Mouse (Mus musculus) cerebellum, postnatal 14 days (tissue): Measurements from ENCODE around the gene 4933415A04Rik.

Experiments
- DNase-seq, 2 experiments: peaks; one replicate each; pipeline ENCODE4 v3.0.0; 2021; ENCODE audit warnings: mixed read lengths in 2 of 2

The 4933415A04Rik gene

GRCm38 (mm10) chr11:43586324-43587090, at the start of gene 4933415A04Rik:
4933415A04Rik (plus strand) TSS chr11:43587040.
- DNase-seq, result peak; percentile 89 to 94

- no peak for DNase-seq
Measured at GRCm38 (mm10) chr11:43537074-43537473, 49.8 kb upstream of the 4933415A04Rik start.

GRCm38 (mm10) chr11:43539863-43540262, 47.0 kb upstream of the 4933415A04Rik start:
- no peak for DNase-seq

- DNase-seq, result no peak
Measured at GRCm38 (mm10) chr11:43543711-43544466, 43.0 kb upstream of the 4933415A04Rik start.

GRCm38 (mm10) chr11:43544819-43545218, 42.0 kb upstream of the 4933415A04Rik start:
- no peak for DNase-seq

- no peak for DNase-seq
Measured at GRCm38 (mm10) chr11:43545873-43546475, 40.9 kb upstream of the 4933415A04Rik start.

- DNase-seq, result no peak
Measured at GRCm38 (mm10) chr11:43546678-43547077, 40.2 kb upstream of the 4933415A04Rik start.

- peak; percentile 96 to 97 for DNase-seq
Measured at GRCm38 (mm10) chr11:43548148-43548547, 38.7 kb upstream of the 4933415A04Rik start.

- DNase-seq, result no peak
Measured at GRCm38 (mm10) chr11:43548657-43549435, 38.0 kb upstream of the 4933415A04Rik start.

- peak; percentile 45 to 57 for DNase-seq
Measured at GRCm38 (mm10) chr11:43549701-43550100, 37.1 kb upstream of the 4933415A04Rik start.

GRCm38 (mm10) chr11:43551756-43552155, 35.1 kb upstream of the 4933415A04Rik start:
- DNase-seq, result no peak

- peak in 1 of 2 experiments; percentile 28 for DNase-seq
Measured at GRCm38 (mm10) chr11:43552675-43553074, 34.2 kb upstream of the 4933415A04Rik start.

- no peak for DNase-seq
Measured at GRCm38 (mm10) chr11:43556538-43556937, 30.3 kb upstream of the 4933415A04Rik start.

- DNase-seq, result no peak
Measured at GRCm38 (mm10) chr11:43559515-43560292, 27.1 kb upstream of the 4933415A04Rik start.

- no peak for DNase-seq
Measured at GRCm38 (mm10) chr11:43563654-43564244, 23.1 kb upstream of the 4933415A04Rik start.

- no peak for DNase-seq
Measured at GRCm38 (mm10) chr11:43565414-43565813, 21.4 kb upstream of the 4933415A04Rik start.

- no peak for DNase-seq
Measured at GRCm38 (mm10) chr11:43565852-43566251, 21.0 kb upstream of the 4933415A04Rik start.

GRCm38 (mm10) chr11:43566696-43567095, 20.1 kb upstream of the 4933415A04Rik start:
- peak in 1 of 2 experiments; percentile 60 for DNase-seq

- peak in 1 of 2 experiments; percentile 74 for DNase-seq
Measured at GRCm38 (mm10) chr11:43568263-43568662, 18.6 kb upstream of the 4933415A04Rik start.

- DNase-seq, result no peak
Measured at GRCm38 (mm10) chr11:43569188-43569587, 17.7 kb upstream of the 4933415A04Rik start.

- peak; percentile 92 to 95 for DNase-seq
Measured at GRCm38 (mm10) chr11:43569595-43569994, 17.2 kb upstream of the 4933415A04Rik start.
